Mouse (Mus musculus): ENCODE results near the gene Golm1. TPM values are rescaled to one million over a fixed set of nuclear protein-coding genes. Genes with fewer than 3 reads are reported as not detected.
A peak's percentile ranks its signal among the peaks of the same experiment; 100 is the strongest.
"Not testable (repeated sequence)": the region's sequence is repeated elsewhere in the genome, so short reads cannot be mapped to it uniquely, and the experiment has no call there.

Golm1 gene
- 10 to 100 TPM; 10.4 to 13.5 TPM for total RNA-seq (2021)
- long read RNA-seq, experiment 1, transcript Golm1-201 (10 exons, 3,954 nt), result major isoform, 25 of 33 reads
- long read RNA-seq, experiment 1, partial matches to known transcripts, result 6 of 33 reads
- long read RNA-seq, experiment 1, other reads (novel, unspliced or antisense), result 2 of 33 reads
- long read RNA-seq, experiment 2, transcript Golm1-201 (10 exons, 3,954 nt), result major isoform, 15 of 25 reads
- long read RNA-seq, experiment 2, partial matches to known transcripts, result 6 of 25 reads
- long read RNA-seq, experiment 2, other reads (novel, unspliced or antisense), result 4 of 25 reads

DNA sequence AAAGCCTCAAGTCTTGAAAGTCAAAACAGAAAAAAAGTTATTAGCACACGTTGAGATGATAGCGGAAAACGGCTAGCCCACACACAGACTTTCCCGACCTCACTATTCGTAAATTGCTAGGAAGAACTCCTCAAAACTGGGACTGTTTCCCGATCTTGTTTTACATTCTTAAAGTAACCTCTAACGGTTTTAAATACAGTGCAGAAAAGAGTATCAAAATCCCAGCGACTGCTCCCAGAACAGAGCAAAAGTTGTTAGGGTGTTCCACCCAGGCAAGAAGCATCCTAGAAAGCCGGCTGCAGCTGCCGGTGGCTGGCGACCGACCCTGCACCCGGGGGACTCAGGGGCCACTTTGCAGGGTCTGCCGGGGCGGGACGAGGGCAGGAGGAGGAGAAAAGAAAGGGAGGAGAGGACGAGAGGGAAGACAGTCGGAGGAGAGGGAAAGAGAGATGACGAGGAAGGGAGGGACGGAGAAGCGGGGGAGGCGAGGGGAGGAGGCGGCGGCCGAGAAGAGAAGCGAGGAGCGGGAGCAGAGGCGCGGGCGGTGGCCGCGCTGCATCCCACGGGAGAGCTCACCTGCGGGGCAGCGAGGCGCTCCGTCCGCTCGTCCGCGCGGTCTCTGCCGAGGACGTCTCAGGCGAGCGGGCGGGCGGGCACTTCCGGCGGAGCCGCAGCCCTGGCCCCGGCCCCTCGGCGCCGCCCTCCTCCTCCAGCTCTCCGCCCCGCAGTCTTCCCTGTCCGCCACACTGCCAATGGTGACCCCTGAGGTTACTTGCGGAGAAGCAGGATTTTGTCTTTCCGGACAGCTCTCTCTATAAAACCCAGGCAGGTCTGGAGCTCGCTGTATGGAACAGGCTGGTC lies at the start of gene Golm1:
TSS of gene Golm1 (minus strand) at position 661 of the 861 bp plus-strand sequence.
- DNase-seq, result peak; percentile 63

DNA sequence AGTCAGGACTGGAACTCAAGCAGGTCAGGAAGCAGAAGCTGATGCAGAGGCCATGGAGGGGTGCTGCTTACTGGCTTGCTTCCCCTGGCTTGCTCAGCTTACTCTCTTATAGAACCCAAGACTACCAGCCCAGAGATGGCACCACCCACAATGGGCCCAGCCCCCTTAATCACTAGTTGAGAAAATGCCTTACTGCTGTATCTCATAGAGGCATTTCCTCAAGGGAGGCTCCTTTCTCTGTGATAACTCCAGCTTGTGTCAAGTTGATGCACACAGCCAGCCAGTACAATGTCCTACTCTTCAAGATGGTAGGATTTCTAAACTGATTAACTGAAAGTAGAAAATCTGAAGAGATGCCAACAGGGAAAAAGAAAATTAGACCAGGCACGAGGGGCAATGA lies 46.5 kb upstream of the Golm1 start:
- DNase-seq, result not testable (repeated sequence)

DNA sequence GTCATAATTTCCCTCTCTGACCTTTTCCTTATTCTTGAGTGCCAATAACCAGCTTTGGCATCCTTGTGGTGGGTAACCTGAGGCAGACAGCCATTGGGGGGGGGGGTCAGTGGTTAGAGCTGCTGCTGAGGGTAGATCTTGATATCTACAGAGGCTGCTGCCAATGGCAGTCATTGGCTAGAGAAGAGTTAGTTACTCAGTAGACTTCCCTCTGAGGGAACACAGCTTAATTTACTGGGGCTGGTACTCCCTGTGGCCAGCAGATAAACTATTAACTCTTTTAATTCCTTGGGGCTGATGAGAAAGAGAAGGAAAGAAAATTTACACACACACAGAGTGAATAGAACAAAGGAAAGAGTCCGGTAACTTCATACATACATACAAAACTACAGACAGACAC lies 43.9 kb upstream of the Golm1 start:
- DNase-seq, result no peak

- DNase-seq, result not testable (repeated sequence)
These were observed 43.3 kb upstream of the Golm1 start for GRCm38 (mm10) chr13:59718857-59719440.

GRCm38 (mm10) chr13:59713710-59714109 lies 38.1 kb upstream of the Golm1 start:
- no peak for DNase-seq

GRCm38 (mm10) chr13:59711984-59712383 lies 36.4 kb upstream of the Golm1 start, which contains the start of gene Spata31d1b:
Spata31d1b (plus strand) TSS chr13:59712284.
- not testable (repeated sequence) for DNase-seq

- no peak for DNase-seq
These were observed 34.6 kb upstream of the Golm1 start, which contains the start of gene Spata31d1a for GRCm38 (mm10) chr13:59710230-59710629. Spata31d1a (minus strand) TSS chr13:59710330.

DNA sequence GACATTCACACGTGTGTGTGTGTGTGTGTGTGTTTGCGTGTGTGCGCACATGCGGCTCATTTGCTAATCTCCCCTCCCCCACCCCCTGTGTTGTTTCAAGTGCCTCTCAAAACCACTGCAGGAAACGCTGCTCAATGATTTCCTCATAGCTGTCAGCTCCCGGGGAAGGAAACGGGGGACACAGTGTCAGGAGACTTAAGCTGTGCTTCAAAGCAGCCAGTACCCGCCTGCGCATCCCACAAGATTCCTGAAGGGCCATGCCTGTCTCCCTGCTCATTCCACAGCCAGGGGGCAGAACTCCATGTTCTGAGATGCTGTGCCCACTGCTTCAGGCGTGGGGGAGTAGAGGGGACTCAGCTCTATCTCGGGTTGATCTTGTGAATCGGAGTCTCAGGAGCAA lies 29.0 kb upstream of the Golm1 start:
- DNase-seq, result no peak

GRCm38 (mm10) chr13:59703514-59703913 lies 27.9 kb upstream of the Golm1 start:
- DNase-seq, result no peak

DNA sequence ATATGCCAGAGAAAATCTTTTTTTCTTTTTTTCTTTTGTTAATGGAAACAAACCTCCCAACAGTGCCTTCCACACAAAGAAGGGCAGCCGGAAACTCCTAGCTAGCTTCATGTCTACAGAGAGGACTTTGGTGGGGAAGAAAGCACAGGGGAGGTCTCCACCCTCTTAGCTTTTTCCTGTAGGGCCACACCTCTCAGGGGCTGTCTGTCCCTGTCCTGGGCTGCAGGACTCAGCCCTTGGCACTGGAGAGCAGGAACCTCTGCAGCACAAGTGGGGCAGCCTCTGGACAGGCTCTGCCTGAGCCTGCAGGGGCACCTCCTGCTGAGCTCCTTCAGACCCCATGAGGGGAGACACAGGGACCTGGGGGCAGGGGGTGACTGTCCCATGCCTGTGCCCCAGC lies 24.5 kb upstream of the Golm1 start:
- not testable (repeated sequence) for DNase-seq

DNA sequence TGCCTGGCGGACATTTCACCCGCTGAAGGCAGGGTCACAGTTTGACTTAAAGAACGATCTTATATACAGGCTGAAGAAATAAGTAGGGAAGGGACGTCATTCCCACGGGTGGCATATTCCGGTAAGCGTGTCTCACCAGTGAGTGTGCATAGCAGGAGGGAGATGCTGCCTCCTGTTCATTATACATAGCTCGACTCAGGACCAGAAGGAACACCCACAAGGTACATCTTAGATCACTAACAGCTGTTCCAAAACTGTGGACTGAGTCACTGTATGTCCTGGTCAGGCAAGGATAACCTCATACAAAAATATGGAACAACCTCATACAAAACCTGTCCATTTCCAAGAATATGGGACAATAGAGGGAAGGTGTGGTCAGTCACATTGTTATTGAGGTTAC lies 23.5 kb upstream of the Golm1 start:
- DNase-seq, result no peak

GRCm38 (mm10) chr13:59695781-59696180 lies 20.2 kb upstream of the Golm1 start:
- no peak for DNase-seq

DNA sequence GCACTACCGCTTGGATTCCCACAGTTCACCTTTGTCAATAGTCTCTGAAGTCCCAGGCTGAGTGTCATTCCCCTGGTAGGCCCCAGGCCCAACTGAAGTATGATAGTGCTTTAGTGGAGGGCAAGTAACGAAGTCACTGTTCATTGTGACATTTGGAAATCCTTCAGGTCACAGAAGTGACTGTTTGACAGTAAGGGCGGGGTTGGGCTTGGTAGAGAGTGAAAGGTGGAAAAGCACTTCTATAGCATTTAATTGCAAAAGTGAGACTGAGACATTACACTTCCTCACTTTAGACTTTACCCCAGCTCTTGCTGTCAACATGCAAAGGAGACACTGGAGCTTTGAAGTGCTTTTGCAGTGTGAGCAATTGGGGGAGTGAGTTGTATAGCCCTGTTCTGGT lies 18.4 kb upstream of the Golm1 start, which contains the start of gene 4921517D22Rik:
TSS of gene 4921517D22Rik (minus strand) at position 101 of the 400 bp plus-strand sequence.
- no peak for DNase-seq

DNA sequence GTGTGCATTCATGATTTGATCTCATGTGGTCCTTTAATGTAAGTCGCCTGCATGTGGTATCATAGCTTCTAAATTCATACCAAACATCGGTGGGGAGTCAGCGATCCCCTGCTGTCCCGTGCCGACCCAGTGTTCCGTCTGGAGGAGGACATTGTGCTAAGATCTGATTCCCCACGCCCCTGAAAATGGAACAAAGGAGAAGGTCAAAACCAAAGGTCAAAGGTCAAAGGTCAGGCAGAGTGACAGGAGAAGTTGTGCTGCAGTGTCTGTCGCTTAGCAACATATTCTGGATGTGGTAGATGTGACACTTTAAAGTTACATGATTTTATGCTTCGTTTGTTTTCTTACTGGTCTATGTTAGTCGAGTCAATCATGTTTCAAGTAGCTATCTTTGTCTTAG lies 15.9 kb upstream of the Golm1 start:
- no peak for DNase-seq

- DNase-seq, result no peak
These were observed 15.0 kb upstream of the Golm1 start for GRCm38 (mm10) chr13:59690576-59690975.

GRCm38 (mm10) chr13:59689843-59690242 lies 14.2 kb upstream of the Golm1 start:
- DNase-seq, result no peak

DNA sequence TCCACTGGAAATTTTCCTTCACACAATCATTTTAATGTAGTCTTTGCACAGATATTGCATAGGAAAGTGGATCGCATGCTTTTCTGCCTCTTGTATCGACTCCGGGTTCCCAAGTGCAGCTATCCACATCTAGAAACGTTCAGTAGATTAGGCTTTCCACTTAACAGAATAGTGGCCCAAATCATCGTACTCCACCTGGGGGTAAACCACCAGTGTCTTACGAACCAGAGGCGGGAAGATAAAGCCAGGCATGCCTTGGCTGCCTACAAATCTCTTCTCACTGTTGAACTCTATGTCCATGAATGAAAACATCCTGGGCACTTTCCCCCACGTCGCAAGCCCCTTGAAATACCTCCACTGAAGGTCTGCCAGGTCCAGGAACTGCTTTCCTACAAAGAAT lies 13.7 kb upstream of the Golm1 start:
- DNase-seq, result no peak

DNA sequence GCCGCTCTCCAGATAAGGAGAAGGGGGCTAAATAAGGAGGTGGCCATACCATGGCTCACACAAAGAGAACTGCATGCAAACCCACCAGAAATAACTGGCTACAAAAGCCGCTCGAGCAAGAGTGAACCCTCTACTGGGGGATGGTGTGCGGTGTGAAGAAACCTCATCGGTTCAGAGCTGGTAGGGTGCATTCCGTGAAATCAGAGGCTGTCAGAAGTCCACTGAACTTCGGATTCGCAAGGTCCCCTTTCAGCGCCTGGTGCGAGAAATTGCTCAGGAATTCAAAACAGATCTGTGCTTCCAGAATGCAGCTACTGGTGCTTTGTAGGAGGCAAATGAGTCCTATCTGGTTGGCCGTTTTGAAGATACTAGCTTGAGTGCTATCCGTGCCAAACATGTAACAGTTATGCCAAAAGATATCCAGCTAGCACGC lies 12.7 kb upstream of the Golm1 start:
- no peak for DNase-seq

DNA sequence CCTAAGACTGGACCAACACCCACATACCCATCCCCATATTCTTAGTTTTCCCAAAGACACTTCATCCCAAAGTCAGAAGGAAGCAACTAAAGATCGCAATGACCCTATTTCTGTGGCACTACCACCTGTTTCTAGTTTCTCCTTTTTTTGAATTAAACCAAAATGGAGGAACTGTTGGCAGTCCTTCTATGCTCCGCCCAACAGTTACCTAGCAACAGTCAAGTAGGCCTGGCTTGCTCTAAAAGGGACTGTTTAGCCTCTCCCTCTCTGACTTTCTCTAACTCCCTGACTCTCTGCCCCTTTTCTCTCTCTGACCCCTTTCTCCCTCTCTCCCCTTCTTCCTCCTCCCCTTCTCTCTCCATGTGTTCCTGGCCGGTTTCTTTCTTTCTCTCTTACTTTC lies 9.6 kb upstream of the Golm1 start:
- DNase-seq, result no peak

DNA sequence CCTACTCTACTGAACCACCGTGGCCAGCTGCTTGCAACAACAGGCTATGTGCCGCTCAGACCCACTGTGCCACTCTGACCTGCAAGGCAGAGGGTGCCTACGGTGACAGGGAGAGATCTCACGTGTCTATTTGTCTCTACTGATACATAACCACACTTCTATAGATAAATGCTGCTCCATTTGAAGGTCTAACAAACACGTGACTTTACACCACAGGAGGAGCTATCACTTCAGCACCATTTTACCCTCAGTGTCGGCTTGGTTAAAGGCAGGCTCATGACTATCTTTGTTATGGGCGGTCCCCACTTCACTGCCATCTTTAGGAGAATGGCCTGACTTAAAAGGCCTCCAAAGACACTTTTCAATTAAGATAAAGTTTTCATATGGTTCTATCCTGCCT lies 7.0 kb upstream of the Golm1 start:
- DNase-seq, result no peak

DNA sequence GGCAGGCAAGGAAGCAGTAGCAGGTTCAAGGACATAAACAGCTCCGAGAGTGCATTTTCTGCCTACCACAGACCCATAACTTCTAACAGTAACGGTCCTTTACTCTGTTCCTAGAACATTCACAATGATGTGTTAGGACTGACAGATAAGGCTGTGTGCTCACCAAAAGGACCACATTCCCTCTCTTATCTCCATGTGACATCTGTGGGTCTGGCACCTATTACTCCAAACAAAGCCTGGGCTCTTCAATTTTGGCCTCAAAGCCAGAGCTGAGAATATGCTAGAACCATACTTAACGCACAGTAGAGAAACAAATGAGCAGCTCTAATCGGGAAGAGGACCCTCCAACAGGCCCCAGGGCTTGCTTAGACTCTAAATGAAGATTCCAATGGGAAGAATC lies 4.3 kb upstream of the Golm1 start:
- no peak for DNase-seq

- DNase-seq, result no peak
These were observed 3.7 kb upstream of the Golm1 start for GRCm38 (mm10) chr13:59679306-59679705.
